Mouse (Mus musculus): ENCODE results near the gene Mylk3. TPM values are rescaled to one million over a fixed set of nuclear protein-coding genes. Genes with fewer than 3 reads are reported as not detected.

Gene Mylk3
- polyA plus RNA-seq, 1 experiment from 2014 or later: 0.47 TPM

GRCm38 (mm10) chr8:85405961-85406360 lies 19.8 kb upstream of the Mylk3 start:
- H3K27me3 ChIP-seq: no peaks in the 10 kb centered on the region
- H3K4me3 ChIP-seq: no peak overlapping the region
- no peak for ATAC-seq (ENCODE audit: low FRiP score, low read depth)
- no peak overlapping the region for H3K4me2 ChIP-seq
- H3K36me3 ChIP-seq: no peaks in the 10 kb centered on the region
- no peak overlapping the region for H3K27ac ChIP-seq (replicated peaks)
- H3K4me1 ChIP-seq (replicated peaks): no peaks in the 10 kb centered on the region
- WGBS: 73% methylated on average over 10 of the region's 10 CpGs
- H3K9ac ChIP-seq: no peak overlapping the region
- H3K9me3 ChIP-seq: no peaks in the 10 kb centered on the region

- Histone ChIP-seq H3K4me1 (replicated peaks) (no peaks in the 10 kb centered on the region), H3K36me3 (no peaks in the 10 kb centered on the region), H3K4me2 (no peak overlapping the region), H3K9me3 (no peaks in the 10 kb centered on the region), H3K27me3 (no peaks in the 10 kb centered on the region), H3K9ac (no peak overlapping the region), H3K4me3 (no peak overlapping the region), H3K27ac (replicated peaks) (no peak overlapping the region)
- 48% methylated on average over 3 of the region's 3 CpGs for WGBS
- no peak for ATAC-seq (ENCODE audit: low FRiP score, low read depth)
Measured at GRCm38 (mm10) chr8:85405418-85405817, 19.3 kb upstream of the Mylk3 start.

GRCm38 (mm10) chr8:85398548-85398947 lies 12.4 kb upstream of the Mylk3 start:
- Histone ChIP-seq H3K4me2 (no peak overlapping the region), H3K4me3 (no peak overlapping the region)
- 93% methylated on average over 4 of the region's 4 CpGs for WGBS

GRCm38 (mm10) chr8:85397508-85397907 lies 11.4 kb upstream of the Mylk3 start:
- Histone ChIP-seq H3K4me1 (replicated peaks) (no peaks in the 10 kb centered on the region), H3K27ac (replicated peaks) (no peak overlapping the region), H3K9me3 (no peaks in the 10 kb centered on the region), H3K36me3 (no peaks in the 10 kb centered on the region), H3K9ac (no peak overlapping the region), H3K27me3 (no peaks in the 10 kb centered on the region), H3K4me3 (no peak overlapping the region), H3K4me2 (no peak overlapping the region)
- ATAC-seq (ENCODE audit: low FRiP score, low read depth): no peak
- 49% methylated on average over 5 of the region's 5 CpGs for WGBS

More at GRCm38 (mm10) chr8:85398548-85398947, 12.4 kb upstream of the Mylk3 start:
- ATAC-seq (ENCODE audit: low FRiP score, low read depth): no peak
- Histone ChIP-seq H3K9ac (no peak overlapping the region), H3K27me3 (no peaks in the 10 kb centered on the region), H3K27ac (replicated peaks) (no peak overlapping the region), H3K9me3 (no peaks in the 10 kb centered on the region), H3K36me3 (no peaks in the 10 kb centered on the region), H3K4me1 (replicated peaks) (no peaks in the 10 kb centered on the region)

- Histone ChIP-seq H3K27me3 (no peaks in the 10 kb centered on the region), H3K4me1 (replicated peaks) (no peaks in the 10 kb centered on the region), H3K4me3 (no peak overlapping the region), H3K9ac (no peak overlapping the region), H3K36me3 (no peaks in the 10 kb centered on the region), H3K9me3 (no peaks in the 10 kb centered on the region), H3K27ac (replicated peaks) (no peak overlapping the region), H3K4me2 (no peak overlapping the region)
- no peak for ATAC-seq (ENCODE audit: low FRiP score, low read depth)
- 88% methylated on average over 5 of the region's 5 CpGs for WGBS
Measured at GRCm38 (mm10) chr8:85396432-85397079, 10.4 kb upstream of the Mylk3 start.

GRCm38 (mm10) chr8:85395681-85396431 lies 9.7 kb upstream of the Mylk3 start:
- H3K36me3 ChIP-seq: no peaks in the 10 kb centered on the region
- H3K9me3 ChIP-seq: no peaks in the 10 kb centered on the region
- no peaks in the 10 kb centered on the region for H3K4me1 ChIP-seq (replicated peaks)
- H3K27ac ChIP-seq (replicated peaks): no peak overlapping the region
- no peak overlapping the region for H3K9ac ChIP-seq
- H3K4me3 ChIP-seq: no peak overlapping the region
- ATAC-seq (ENCODE audit: low FRiP score, low read depth): no peak
- H3K27me3 ChIP-seq: no peaks in the 10 kb centered on the region
- H3K4me2 ChIP-seq: no peak overlapping the region
- WGBS: 91% methylated on average over 8 of the region's 8 CpGs

- no peaks in the 10 kb centered on the region for H3K9me3 ChIP-seq
- no peak for ATAC-seq (ENCODE audit: low FRiP score, low read depth)
- H3K4me3 ChIP-seq: no peak overlapping the region
- no peaks in the 10 kb centered on the region for H3K27me3 ChIP-seq
- H3K27ac ChIP-seq (replicated peaks): no peak overlapping the region
- H3K36me3 ChIP-seq: no peaks in the 10 kb centered on the region
- no peak overlapping the region for H3K9ac ChIP-seq
- H3K4me1 ChIP-seq (replicated peaks): no peaks in the 10 kb centered on the region
- 90% methylated on average over 3 of the region's 3 CpGs for WGBS
- no peak overlapping the region for H3K4me2 ChIP-seq
Measured at GRCm38 (mm10) chr8:85395017-85395416, 8.9 kb upstream of the Mylk3 start.

GRCm38 (mm10) chr8:85393199-85393598 lies 7.1 kb upstream of the Mylk3 start:
- H3K4me1 ChIP-seq (replicated peaks): no peaks in the 10 kb centered on the region
- WGBS: 94% methylated on average over 6 of the region's 6 CpGs
- H3K36me3 ChIP-seq: no peaks in the 10 kb centered on the region
- H3K27ac ChIP-seq (replicated peaks): no peak overlapping the region
- H3K27me3 ChIP-seq: no peaks in the 10 kb centered on the region
- no peak overlapping the region for H3K9ac ChIP-seq
- H3K4me2 ChIP-seq: no peak overlapping the region
- ATAC-seq (ENCODE audit: low FRiP score, low read depth): no peak
- H3K4me3 ChIP-seq: no peak overlapping the region
- H3K9me3 ChIP-seq: no peaks in the 10 kb centered on the region

- ATAC-seq (ENCODE audit: low FRiP score, low read depth): no peak
- Histone ChIP-seq H3K27me3 (no peaks in the 10 kb centered on the region), H3K9me3 (no peaks in the 10 kb centered on the region), H3K36me3 (no peaks in the 10 kb centered on the region), H3K4me2 (no peak overlapping the region), H3K9ac (no peak overlapping the region), H3K4me1 (replicated peaks) (no peaks in the 10 kb centered on the region), H3K27ac (replicated peaks) (no peak overlapping the region), H3K4me3 (no peak overlapping the region)
- 72% methylated on average over 1 of the region's 1 CpGs for WGBS
Measured at GRCm38 (mm10) chr8:85391438-85391837, 5.3 kb upstream of the Mylk3 start.

GRCm38 (mm10) chr8:85381926-85382325 lies 4.2 kb downstream of the Mylk3 start:
- Histone ChIP-seq H3K27me3 (no peaks in the 10 kb centered on the region), H3K9me3 (no peaks in the 10 kb centered on the region), H3K27ac (replicated peaks) (no peak overlapping the region), H3K36me3 (no peaks in the 10 kb centered on the region), H3K9ac (no peak overlapping the region), H3K4me1 (replicated peaks) (no peaks in the 10 kb centered on the region), H3K4me3 (no peak overlapping the region), H3K4me2 (no peak overlapping the region)
- ATAC-seq (ENCODE audit: low FRiP score, low read depth): no peak
- WGBS: 85% methylated on average over 4 of the region's 4 CpGs

- no peak for ATAC-seq (ENCODE audit: low FRiP score, low read depth)
- H3K27ac ChIP-seq (replicated peaks): no peak overlapping the region
- 80% methylated on average over 8 of the region's 8 CpGs for WGBS
Measured at GRCm38 (mm10) chr8:85380824-85381209, 5.3 kb downstream of the Mylk3 start.

GRCm38 (mm10) chr8:85380123-85380823 lies 5.9 kb downstream of the Mylk3 start:
- H3K4me3 ChIP-seq: no peak overlapping the region
- H3K27me3 ChIP-seq: no peaks in the 10 kb centered on the region
- H3K4me1 ChIP-seq (replicated peaks): no peaks in the 10 kb centered on the region
- no peak for ATAC-seq (ENCODE audit: low FRiP score, low read depth)
- no peak overlapping the region for H3K9ac ChIP-seq
- H3K27ac ChIP-seq (replicated peaks): no peak overlapping the region
- no peaks in the 10 kb centered on the region for H3K36me3 ChIP-seq
- no peak overlapping the region for H3K4me2 ChIP-seq
- WGBS: 82% methylated on average over 10 of the region's 10 CpGs
- H3K9me3 ChIP-seq: no peaks in the 10 kb centered on the region

More at GRCm38 (mm10) chr8:85380824-85381209, 5.3 kb downstream of the Mylk3 start:
- Histone ChIP-seq H3K9me3 (no peaks in the 10 kb centered on the region), H3K9ac (no peak overlapping the region), H3K4me1 (replicated peaks) (no peaks in the 10 kb centered on the region), H3K4me3 (no peak overlapping the region), H3K27me3 (no peaks in the 10 kb centered on the region), H3K36me3 (no peaks in the 10 kb centered on the region), H3K4me2 (no peak overlapping the region)
